11 mouse cellular contexts compared by ENCODE assay signal in the genomic region with DNA sequence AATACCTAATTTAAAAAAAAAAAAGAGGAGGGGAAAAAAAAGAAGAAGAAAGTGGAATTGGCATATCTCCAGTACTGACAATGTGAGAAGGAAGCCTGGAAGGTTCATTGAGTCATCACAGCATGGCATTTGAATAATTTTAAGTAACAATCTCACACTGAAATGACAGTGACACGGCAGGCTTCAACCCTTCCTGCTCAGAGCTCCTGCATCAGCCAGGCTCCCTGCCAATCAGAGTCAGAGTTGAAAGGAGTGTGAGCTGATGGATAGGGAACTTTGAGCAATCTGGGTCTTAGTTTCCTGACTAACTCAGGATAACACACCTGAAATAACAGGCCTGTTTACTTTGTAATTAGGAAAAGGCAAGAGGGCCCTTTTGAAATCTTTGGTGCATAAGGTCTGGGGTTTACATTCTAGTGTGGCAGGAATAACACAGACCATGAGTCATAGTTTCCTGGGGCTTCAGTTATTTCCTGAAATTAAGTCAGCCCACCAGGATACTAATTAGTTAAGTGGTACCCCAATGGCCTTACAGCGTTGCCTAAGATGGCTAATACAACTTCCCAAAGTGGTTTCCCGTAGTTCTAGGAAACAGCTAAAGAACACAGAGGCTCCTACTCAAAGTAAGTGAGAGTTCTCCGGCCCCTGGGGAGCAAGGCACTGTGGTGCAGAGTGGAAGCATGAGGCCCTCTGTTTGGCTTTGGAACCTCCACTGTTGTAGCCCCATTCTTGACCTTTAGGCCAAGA. TPM values are rescaled to one million over a fixed set of nuclear protein-coding genes. Genes with fewer than 3 reads are reported as not detected.
DNase-seq lines count a peak whose midpoint lies in the region; ATAC-seq and TF ChIP-seq lines count a peak whose summit lies in the region.
"Had no signal": no experiment of that assay in that cellular context is flagged by ENCODE, and none has a peak within 500 bp of the region (broad histone marks: within the 10 kb centered on the region; RNA-seq: fewer than 3 reads in every experiment).

No protein-coding gene starts in this region.

- ATAC-seq in hindbrain, embryonic 11.5 days (ENCODE audit: low FRiP score), result no peak
- ATAC-seq in hindbrain, postnatal 0 days, result no peak
- no peak for ATAC-seq in midbrain, embryonic 15.5 days (replicated peaks)

- H3K9ac ChIP-seq in hindbrain, embryonic 11.5 days (ENCODE audit: low read depth, low read length), result no peak overlapping the region
- no peak overlapping the region for H3K9ac ChIP-seq in hindbrain, postnatal 0 days (replicated peaks; ENCODE audit: low read length)
- H3K9ac ChIP-seq in midbrain, embryonic 15.5 days, result no peak overlapping the region
- H3K9ac ChIP-seq: embryonic facial prominence, embryonic 13.5 days; stomach, embryonic 15.5 days had no signal

- no peaks in the 10 kb centered on the region for H3K9me3 ChIP-seq in hindbrain, embryonic 11.5 days (ENCODE audit: control insufficient read depth, low read length)
- no peaks in the 10 kb centered on the region for H3K9me3 ChIP-seq in hindbrain, postnatal 0 days (ENCODE audit: low read length)
- H3K9me3 ChIP-seq in midbrain, embryonic 15.5 days, result no peaks in the 10 kb centered on the region
- H3K9me3 ChIP-seq: embryonic facial prominence, embryonic 13.5 days; stomach, embryonic 15.5 days had no signal

- no peak overlapping the region for H3K4me2 ChIP-seq in hindbrain, embryonic 11.5 days (replicated peaks; ENCODE audit: low read depth, low read length)
- no peak overlapping the region for H3K4me2 ChIP-seq in hindbrain, postnatal 0 days (ENCODE audit: low read depth, low read length)
- H3K4me2 ChIP-seq in midbrain, embryonic 15.5 days, result no peak overlapping the region
- H3K4me2 ChIP-seq: embryonic facial prominence, embryonic 13.5 days; stomach, embryonic 15.5 days had no signal

- no peaks in the 10 kb centered on the region for H3K27me3 ChIP-seq in hindbrain, embryonic 11.5 days (ENCODE audit: control insufficient read depth, insufficient read depth, low read length)
- H3K27me3 ChIP-seq in hindbrain, postnatal 0 days (ENCODE audit: insufficient read depth, low read length), result no peaks in the 10 kb centered on the region
- H3K27me3 ChIP-seq in midbrain, embryonic 15.5 days (replicated peaks), result no peaks in the 10 kb centered on the region
- H3K27me3 ChIP-seq: embryonic facial prominence, embryonic 13.5 days; stomach, embryonic 15.5 days had no signal

- H3K4me3 ChIP-seq in hindbrain, embryonic 11.5 days (ENCODE audit: low read depth, low read length), result no peak overlapping the region
- no peak overlapping the region for H3K4me3 ChIP-seq in hindbrain, postnatal 0 days (ENCODE audit: low read length)
- H3K4me3 ChIP-seq in midbrain, embryonic 15.5 days, result no peak overlapping the region
- H3K4me3 ChIP-seq: embryonic facial prominence, embryonic 13.5 days; stomach, embryonic 15.5 days had no signal

- DNase-seq in hindbrain, embryonic 11.5 days (ENCODE audit: low spot score), result peak; percentile 14
- DNase-seq in hindbrain, postnatal 0 days (ENCODE audit: low spot score), result no peak
- DNase-seq in cerebellum, adult 9-11 months, result peak; percentile 36
- peak; percentile 36 for DNase-seq in gonadal fat pad, adult 2 months (ENCODE audit: low read depth)
- DNase-seq in lung, postnatal 25 days (ENCODE audit: low spot score), result peak; percentile 59
- no peak for DNase-seq in c-Kit-positive CD71-positive TER-119-positive erythroid progenitor cells, embryonic 14.5 days (ENCODE audit: low spot score)
- DNase-seq: kidney, adult 9 months had no signal

- TF ChIP-seq CTCF in hindbrain, postnatal 0 days (IDR thresholded peaks at IDR 0.05; ENCODE audit: low read depth), result no peak

- no peaks in the 10 kb centered on the region for H3K4me1 ChIP-seq in hindbrain, embryonic 11.5 days (replicated peaks; ENCODE audit: control insufficient read depth, insufficient read depth, low read length)
- no peaks in the 10 kb centered on the region for H3K4me1 ChIP-seq in hindbrain, postnatal 0 days (ENCODE audit: insufficient read depth, low read length)
- H3K4me1 ChIP-seq in midbrain, embryonic 15.5 days, result no peaks in the 10 kb centered on the region
- H3K4me1 ChIP-seq: stomach, embryonic 15.5 days had no signal

- no peak overlapping the region for H3K27ac ChIP-seq in hindbrain, embryonic 11.5 days (ENCODE audit: low read depth, low read length)
- H3K27ac ChIP-seq in hindbrain, postnatal 0 days, result no peak overlapping the region
- no peak overlapping the region for H3K27ac ChIP-seq in midbrain, embryonic 15.5 days
- H3K27ac ChIP-seq: embryonic facial prominence, embryonic 13.5 days; macrophage; stomach, embryonic 15.5 days had no signal

- WGBS in hindbrain, embryonic 11.5 days, result 49% methylated on average over 4 of the region's 4 CpGs
- WGBS in hindbrain, postnatal 0 days, result 40% methylated on average over 4 of the region's 4 CpGs
- WGBS in midbrain, embryonic 15.5 days, result 52% methylated on average over 4 of the region's 4 CpGs

- no peaks in the 10 kb centered on the region for H3K36me3 ChIP-seq in hindbrain, embryonic 11.5 days (ENCODE audit: control insufficient read depth, insufficient read depth, low read length)
- peaks cover 7% of the 10 kb centered on the region; the same call in 1 of the 2 replicates for H3K36me3 ChIP-seq in hindbrain, postnatal 0 days (ENCODE audit: insufficient read depth, low read length)
- H3K36me3 ChIP-seq in midbrain, embryonic 15.5 days (replicated peaks), result peaks cover 8% of the 10 kb centered on the region
- H3K36me3 ChIP-seq: embryonic facial prominence, embryonic 13.5 days; stomach, embryonic 15.5 days had no signal

RNA-seq across cellular contexts. Expression of a gene that starts 47.0 kb away (rescaled TPM):
- 61.1 and 78.3 TPM in 2 replicates for polyA plus RNA-seq in hindbrain, embryonic 11.5 days (2014; fragmentation: Nextera tagmentation; extraction: Ambion mirVana)
- total RNA-seq in hindbrain, postnatal 0 days (2014; rRNA removed), result 51.0 and 53.2 TPM in 2 replicates
- polyA plus RNA-seq in hindbrain, postnatal 0 days (2015; fragmentation: Nextera tagmentation; extraction: Ambion mirVana), result 25.6 and 28.0 TPM in 2 replicates
- polyA plus RNA-seq in gonadal fat pad, adult 2 months (2012; rRNA removed), result 10.4 and 12.7 TPM in 2 replicates
- polyA plus RNA-seq in midbrain, embryonic 15.5 days (2015; fragmentation: Nextera tagmentation; extraction: Ambion mirVana), result 37.3 and 40.2 TPM in 2 replicates

Comparison
In these comparisons a context has a peak if more than half of its experiments do, and no peak if none do; other contexts are left out.
1. DNase-seq: peak in hindbrain, embryonic 11.5 days (single experiment), cerebellum, adult 9-11 months (single experiment), gonadal fat pad, adult 2 months (single experiment) and lung, postnatal 25 days (single experiment); none in hindbrain, postnatal 0 days (single experiment) and c-Kit-positive CD71-positive TER-119-positive erythroid progenitor cells, embryonic 14.5 days (single experiment).